In the genomic region with DNA sequence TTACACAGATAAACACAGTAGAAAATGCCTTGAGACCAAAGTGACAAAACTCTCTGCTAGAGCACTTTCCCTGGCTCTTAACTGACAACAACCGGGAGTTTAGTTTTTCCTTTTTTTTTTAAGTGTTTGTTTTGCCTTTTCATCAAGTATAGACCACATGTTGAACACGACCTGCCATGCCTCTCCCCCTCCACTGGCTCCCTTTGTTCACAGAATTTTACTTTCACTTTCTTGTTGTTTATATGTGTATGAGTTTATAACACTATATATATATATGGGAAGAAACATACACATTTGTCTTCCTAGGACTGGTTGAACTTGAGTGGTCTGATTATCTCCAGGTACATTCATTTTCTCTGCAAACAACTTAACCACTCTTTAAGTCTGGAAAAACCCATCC, we compare ENCODE assay signal across 19 mouse cellular contexts. TPM values are rescaled to one million over a fixed set of nuclear protein-coding genes. Genes with fewer than 3 reads are reported as not detected.
DNase-seq lines count a peak whose midpoint lies in the region; ATAC-seq lines count a peak whose summit lies in the region.
"Had no signal": no experiment of that assay in that cellular context is flagged by ENCODE, and none has a peak within 500 bp of the region (broad histone marks: within the 10 kb centered on the region; RNA-seq: fewer than 3 reads in every experiment).

No protein-coding gene starts in this region.

- DNase-seq in 3T3-L1 (ENCODE audit: low read depth, low spot score) (peak; percentile 27), NIH3T3 (ENCODE audit: low read depth) (peak; percentile 17)
- DNase-seq in CD4-positive helper T cell, adult 2 months (ENCODE audit: low read depth, low spot score): peak; percentile 22
- DNase-seq in c-Kit-positive CD71-positive TER-119-positive erythroid progenitor cells, embryonic 14.5 days (ENCODE audit: low spot score): no peak
- no peak for DNase-seq in thymus, adult 18-20 months
- DNase-seq in right cerebral cortex, adult 18-20 months: no peak
- DNase-seq: adrenal gland, postnatal 14 days; cerebellum, adult 11-12 months; cerebellum, postnatal 10 days; heart, postnatal 36 days; kidney, adult 9 months; kidney, postnatal 10 days; lung, postnatal 4 days; thymus, postnatal 14 days had no signal

- 0 out of 2 replicates have a peak, but pooled peaks have one; percentile 31 for ATAC-seq in megakaryocyte progenitor cell, adult 5-6 weeks (replicated peaks; ENCODE audit: poor library complexity)
- ATAC-seq: forebrain, embryonic 16.5 days; hindbrain, postnatal 0 days; intestine, postnatal 0 days; midbrain, embryonic 16.5 days had no signal

RNA-seq across cellular contexts. Expression of a gene that starts 42.9 kb away (rescaled TPM):
- 3.3 TPM in 2 replicates for total RNA-seq in megakaryocyte progenitor cell, adult 5-6 weeks (2015)
- total RNA-seq in megakaryocyte progenitor cell, adult 5-6 weeks (2017): 4.2 and 4.4 TPM in 2 replicates

RNA-seq across cellular contexts. Expression of a gene that starts 48.4 kb away (rescaled TPM):
- total RNA-seq in megakaryocyte progenitor cell, adult 5-6 weeks (2015): 37.6 and 39.7 TPM in 2 replicates
- 24.8 and 29.1 TPM in 2 replicates for total RNA-seq in megakaryocyte progenitor cell, adult 5-6 weeks (2017)

Comparison
In these comparisons a context has a peak if more than half of its experiments do, and no peak if none do; other contexts are left out.
1. DNase-seq: peak in 3T3-L1 (single experiment), CD4-positive helper T cell, adult 2 months (single experiment) and NIH3T3 (single experiment); none in c-Kit-positive CD71-positive TER-119-positive erythroid progenitor cells, embryonic 14.5 days (single experiment), thymus, adult 18-20 months (0 of 2) and right cerebral cortex, adult 18-20 months (single experiment).